Mouse (Mus musculus) brain, embryonic 14.5 days (tissue): ENCODE data around the gene Bcl9l.

ENCODE experiments used
- CTCF ChIP-seq: fragments of 200-500 bp; IDR thresholded peaks from 2 replicates; pipeline ENCODE4 v1.5.1; 2012; ENCODE audit warnings: inconsistent platforms, mild to moderate bottlenecking, moderate library complexity, borderline replicate concordance; ENCODE audit not compliant: insufficient read depth, insufficient read length; ENCODE audit errors: extremely low read depth
- POLR2A ChIP-seq: fragments of 200-500 bp; IDR thresholded peaks from 2 replicates; pipeline ENCODE4 v1.6.1; 2012; ENCODE audit warnings: mild to moderate bottlenecking, inconsistent platforms, borderline replicate concordance; ENCODE audit not compliant: poor library complexity, insufficient read depth, insufficient read length, severe bottlenecking; ENCODE audit errors: extremely low read depth

DNA sequence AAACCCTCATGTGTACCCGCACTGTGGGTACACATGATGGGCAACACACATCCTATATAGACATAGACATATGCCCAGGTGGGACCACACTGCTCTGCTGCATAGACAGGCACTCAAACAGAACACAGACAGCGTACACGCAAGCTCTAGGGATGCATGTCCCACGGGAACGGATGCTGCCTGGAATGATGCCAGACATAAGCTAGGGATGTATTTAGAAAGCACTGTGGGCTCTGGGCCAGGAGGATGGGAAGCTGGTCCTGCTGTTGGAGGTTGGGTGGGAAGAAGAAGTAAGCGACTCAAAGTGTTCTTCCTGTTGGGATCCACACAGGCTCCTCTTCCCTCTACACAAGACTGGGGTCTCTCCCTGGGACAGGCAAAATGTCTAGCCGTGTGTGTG is 35.4 kb downstream of the Bcl9l start:
- TF ChIP-seq CTCF: no peak
- no peak for TF ChIP-seq POLR2A
